Mouse (Mus musculus): Measurements from ENCODE around the gene Ppp1r9a.
"Not testable (repeated sequence)": the region's sequence is repeated elsewhere in the genome, so short reads cannot be mapped to it uniquely, and the experiment has no call there.

The Ppp1r9a gene

DNA sequence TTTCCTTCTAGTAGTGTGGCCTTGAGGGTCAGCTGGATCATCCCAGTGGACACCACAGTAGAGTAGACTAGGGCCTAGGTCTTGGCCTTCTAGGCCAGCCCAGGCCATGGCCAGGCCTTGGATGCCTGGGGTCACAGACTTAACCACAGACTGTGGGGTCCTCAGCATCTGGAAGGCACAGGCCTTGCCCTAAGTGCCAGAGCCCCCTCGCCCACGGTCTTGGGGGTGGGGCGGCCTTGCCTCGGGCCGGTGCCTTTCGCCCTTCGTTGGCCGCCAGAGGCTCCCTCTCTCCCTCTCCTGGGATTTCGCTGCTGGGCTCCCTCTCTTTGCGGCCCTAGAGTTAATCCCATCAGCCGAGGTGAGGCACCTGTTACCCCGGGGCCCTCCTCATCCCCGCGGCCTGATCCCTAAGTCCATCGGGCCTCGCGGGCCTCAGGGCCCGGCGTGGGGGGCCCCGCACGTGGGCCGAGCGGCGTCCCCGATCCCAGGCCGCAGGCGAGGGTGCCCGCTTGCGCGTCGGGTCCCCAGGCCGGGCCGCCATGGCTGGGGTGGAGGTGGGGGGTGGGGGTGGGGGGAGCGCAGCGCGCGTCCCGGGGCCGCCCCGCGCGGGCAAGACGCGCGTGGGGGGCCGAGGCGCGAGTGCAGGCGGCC lies at the start of gene Ppp1r9a:
Gene Ppp1r9a (plus strand): TSS at position 244 of the 651 bp plus-strand sequence.
- DNase-seq (ENCODE audit: low read depth, low spot score): peak; percentile 72

DNA sequence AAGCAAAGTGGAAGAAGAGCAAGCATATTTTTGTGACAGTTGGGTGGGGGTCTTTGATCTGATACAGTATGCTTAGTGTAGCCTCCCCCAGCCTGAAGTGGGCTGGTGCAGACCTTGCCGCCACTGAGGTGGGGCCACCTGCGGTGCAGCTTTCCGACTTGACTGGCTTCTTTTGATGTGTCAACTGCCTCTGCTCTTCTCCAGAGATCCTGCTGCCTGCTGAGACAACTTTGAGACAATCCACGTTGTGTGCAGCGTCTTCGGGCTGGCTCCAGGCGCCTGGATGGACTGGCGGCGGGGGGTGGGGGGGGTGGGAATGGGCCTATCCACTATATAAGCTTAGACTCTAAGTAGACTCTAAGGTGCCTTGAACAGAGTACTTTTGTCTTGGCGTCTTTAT lies 47.5 kb upstream of the Ppp1r9a start:
- DNase-seq (ENCODE audit: low read depth, low spot score): no peak

DNA sequence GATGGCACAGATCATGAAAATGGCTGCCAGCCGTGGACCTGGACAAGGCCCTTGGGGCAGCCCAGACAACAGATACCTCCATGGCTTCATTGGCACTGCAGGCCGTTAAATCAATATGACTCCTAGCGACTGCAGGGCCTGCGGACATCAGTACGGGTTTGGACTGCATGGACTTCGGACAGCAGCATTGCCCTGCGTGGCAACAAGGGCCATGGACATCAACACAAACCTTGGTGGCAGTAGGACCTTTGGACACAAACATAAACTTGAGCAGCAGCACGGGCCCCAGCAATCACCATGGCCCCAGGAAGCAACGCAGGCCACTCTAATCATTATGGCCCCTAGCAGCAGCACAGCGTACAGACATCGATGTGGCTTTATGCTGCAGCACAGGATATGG lies 45.8 kb upstream of the Ppp1r9a start:
- DNase-seq (ENCODE audit: low read depth, low spot score): no peak

DNA sequence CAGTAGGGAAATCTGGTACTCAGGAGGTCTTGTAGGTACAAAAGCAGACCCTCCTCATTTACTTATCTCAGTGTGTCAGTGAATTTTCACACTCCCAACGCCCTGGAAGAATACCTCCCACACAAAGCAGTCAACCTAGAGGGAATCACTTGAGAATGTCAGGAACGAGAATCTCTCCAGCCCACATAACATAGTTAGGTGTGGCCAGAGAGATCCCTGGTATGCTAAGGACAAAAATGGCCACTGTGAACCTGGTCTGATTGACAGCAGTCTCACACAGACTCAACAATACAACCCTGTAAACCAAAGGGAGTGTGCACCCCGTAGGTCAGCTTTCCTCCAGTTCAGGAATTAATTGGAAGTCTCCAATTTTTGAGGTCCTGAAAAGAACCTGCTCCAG lies 18.4 kb upstream of the Ppp1r9a start:
- no peak for DNase-seq (ENCODE audit: low read depth, low spot score)

DNA sequence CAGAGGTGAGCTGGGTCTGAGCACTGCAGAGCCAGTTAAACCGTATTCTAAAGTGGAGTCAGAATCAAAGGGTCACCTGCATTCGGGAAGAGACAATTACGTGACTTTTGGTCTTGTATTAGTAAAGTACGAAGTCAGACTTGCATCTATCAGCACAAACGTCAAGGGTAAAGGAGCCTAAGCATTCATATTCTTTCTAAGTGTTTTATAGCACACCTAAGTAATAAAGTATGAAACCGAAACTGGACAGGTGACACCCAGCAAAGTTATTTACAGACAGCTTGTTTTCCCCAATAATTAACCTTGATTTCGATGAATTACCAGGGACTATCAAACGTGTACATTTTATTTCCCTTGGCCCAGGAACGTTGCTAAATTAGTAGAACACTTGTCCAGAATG lies 13.2 kb upstream of the Ppp1r9a start:
- DNase-seq (ENCODE audit: low read depth, low spot score): no peak

DNA sequence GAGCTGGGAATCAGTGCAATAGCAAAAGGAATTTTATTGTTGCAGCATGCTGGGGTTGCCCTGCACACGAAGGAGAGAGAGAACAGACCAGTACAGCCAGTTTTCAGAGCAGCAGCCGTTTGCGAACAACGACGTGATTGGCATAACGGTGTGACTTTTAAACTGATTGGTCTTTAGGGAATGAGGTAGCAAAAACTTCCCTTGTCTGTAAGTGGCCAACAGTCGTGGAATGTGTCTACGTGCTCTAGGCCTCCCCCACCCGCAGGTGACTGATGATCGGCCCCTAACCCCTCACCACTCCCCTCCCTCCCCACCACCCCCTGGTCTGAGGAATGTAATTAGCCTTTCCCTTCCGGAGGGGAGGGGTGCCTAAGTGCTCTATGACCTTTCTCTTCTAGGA lies 10.3 kb upstream of the Ppp1r9a start:
- no peak for DNase-seq (ENCODE audit: low read depth, low spot score)

DNA sequence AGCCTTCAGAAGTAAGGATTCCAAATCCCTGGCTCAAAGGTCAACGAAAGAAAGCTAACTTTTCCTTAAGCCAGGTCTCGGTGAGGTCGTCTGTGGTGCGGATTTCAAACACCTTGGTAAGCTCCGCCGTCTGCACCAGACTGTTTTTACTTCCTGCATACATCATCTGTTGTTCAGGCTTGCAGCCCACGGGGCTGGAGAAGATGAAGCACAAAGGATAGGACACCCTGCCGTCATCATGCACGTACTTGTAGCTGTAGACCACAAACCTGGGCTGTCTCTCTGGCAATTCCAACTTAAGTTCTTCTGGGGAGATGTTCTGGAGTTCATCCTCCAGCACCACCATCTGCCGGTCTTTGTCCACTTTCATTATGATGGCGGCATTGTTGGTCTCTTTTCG lies 9.4 kb upstream of the Ppp1r9a start:
- DNase-seq (ENCODE audit: low read depth, low spot score): not testable (repeated sequence)

DNA sequence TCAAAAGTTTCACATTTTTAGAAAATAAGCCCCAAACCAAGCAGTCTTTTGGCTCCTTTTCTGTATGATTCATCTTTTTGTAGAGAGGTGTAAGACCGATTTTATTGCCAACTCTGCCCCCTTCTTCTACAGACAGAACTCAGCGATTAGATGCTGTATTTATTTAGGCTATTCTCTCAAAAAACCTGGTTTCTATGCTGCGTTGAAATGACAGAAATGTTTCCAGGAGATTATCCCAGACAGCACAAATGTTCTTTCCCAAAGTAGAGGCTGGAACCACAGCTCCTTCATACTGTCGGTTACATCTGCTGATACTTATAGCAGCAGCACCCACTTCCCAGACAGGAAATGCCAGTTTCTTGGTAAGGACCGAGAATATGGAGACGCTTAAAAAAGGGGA lies 2.8 kb upstream of the Ppp1r9a start:
- DNase-seq (ENCODE audit: low read depth, low spot score): peak; percentile 77

DNA sequence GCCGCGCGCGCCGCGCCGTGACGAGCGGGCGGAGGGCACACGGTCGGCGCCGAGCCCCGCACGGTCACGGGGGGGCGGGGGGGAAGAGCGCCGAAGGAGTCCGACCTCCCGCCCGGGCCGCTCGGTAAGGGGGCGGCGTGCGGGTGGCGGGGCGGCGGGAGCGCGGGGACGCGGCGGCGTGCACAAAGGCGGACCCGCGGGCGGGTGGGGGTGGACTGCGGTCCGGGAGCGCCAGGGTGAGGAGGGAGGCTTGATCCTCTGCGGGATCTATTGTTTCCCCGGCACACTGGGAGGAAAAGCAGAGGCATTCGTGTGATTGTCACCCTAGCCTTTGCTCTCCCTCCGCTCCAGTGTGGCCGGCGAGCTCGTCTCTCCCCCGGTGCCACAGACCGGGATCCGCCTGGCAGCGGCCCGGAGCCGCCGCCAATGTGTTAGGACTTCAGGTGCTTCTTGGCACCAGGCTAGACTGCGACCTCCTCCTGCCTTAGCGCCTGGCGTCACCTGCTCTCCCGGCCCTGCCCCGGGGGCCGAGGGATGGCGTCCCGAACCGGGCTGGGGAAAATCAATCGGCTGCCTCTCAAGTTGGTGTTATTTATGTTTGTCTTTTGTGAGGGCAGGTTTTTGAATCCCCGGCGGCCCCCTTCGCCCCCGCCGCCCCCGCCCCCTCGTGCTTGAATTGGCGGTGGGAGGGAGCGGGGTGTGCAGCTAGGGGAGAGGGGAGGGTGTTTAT lies 773 bp downstream of the Ppp1r9a start:
- peak; percentile 73 for DNase-seq (ENCODE audit: low read depth, low spot score)

DNA sequence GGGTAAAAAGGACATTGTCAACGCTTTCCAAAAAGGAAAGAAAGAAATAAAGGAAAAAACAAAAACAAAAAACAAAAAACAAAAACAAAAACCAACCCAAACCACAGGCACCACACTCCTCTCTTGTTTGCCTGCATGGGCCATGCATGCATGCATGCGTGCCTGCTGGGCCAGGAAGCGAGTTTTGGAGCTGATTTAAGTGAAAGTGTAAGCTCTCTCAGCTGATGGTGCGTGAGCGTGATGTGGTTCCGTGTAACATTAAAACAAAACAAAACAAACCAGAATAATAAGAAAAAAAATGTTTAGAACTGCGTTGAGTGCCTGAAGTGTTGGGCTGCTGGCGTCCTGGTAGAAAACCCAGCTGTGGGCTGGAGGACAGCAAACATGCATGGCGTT lies 1.3 kb downstream of the Ppp1r9a start:
- DNase-seq (ENCODE audit: low read depth, low spot score): peak; percentile 61

DNA sequence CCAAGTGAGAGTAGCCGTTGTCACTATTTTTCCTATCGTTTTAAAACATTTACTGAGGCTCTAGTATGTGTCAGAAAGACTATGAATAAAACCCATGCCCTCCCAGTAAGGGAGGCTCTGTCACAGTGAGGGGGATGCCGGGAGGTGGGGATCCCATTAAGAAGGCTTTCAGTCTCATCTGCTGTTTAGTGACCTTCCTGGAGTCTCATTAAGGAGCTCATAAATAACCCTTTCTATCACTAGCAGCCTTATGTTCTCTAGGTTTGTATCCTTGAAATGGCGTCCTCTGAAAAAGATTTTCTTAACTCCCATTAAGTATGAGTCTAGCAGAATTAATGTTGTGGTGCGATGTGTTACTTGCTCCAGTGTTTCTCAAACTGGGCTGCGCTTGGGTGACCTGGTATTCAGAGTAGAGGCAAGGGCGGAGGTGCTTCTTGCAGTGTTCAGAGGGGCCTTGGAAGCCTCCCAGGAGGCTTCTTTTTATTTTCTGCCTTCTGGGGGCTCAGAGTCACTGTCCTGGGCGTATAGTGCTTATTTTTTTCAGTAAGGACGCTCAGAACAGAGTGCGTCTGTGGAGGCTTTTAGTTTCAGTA lies 7.4 kb downstream of the Ppp1r9a start:
- no peak for DNase-seq (ENCODE audit: low read depth, low spot score)

DNA sequence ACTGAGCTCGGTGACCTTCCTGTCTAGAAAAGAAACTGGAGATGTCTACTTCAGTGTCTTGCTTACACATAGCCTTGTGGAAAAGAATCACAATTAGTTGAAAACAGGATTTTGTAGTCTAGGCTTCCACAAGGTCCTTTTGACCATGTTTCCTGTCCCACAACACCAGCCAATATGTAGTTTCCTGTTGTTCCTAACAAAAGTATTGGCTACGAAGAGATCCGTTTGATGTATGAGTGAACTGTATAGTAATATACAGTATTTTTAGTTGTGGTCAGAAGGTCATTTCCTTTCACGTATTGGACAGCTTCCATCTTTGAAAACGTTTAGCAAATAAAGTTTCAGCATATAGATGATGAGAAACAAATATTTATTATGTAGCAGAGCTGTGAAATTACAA lies 15.8 kb downstream of the Ppp1r9a start:
- DNase-seq (ENCODE audit: low read depth, low spot score): no peak

DNA sequence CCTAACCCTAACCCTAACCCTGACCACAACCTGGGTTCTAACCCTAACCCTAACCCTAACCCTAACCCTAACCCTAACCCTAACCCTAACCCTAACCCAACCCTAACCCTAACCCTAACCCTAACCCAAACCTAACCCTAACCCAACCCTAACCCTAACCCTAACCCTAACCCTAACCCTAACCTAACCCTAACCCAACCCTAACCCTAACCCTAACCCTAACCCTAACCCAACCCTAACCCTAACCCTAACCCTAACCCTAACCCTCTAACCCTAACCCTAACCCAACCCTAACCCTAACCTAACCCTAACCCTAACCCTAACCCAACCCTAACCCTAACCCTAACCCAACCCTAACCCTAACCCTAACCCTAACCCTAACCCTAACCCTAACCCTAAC lies 21.1 kb downstream of the Ppp1r9a start:
- DNase-seq (ENCODE audit: low read depth, low spot score): not testable (repeated sequence)

DNA sequence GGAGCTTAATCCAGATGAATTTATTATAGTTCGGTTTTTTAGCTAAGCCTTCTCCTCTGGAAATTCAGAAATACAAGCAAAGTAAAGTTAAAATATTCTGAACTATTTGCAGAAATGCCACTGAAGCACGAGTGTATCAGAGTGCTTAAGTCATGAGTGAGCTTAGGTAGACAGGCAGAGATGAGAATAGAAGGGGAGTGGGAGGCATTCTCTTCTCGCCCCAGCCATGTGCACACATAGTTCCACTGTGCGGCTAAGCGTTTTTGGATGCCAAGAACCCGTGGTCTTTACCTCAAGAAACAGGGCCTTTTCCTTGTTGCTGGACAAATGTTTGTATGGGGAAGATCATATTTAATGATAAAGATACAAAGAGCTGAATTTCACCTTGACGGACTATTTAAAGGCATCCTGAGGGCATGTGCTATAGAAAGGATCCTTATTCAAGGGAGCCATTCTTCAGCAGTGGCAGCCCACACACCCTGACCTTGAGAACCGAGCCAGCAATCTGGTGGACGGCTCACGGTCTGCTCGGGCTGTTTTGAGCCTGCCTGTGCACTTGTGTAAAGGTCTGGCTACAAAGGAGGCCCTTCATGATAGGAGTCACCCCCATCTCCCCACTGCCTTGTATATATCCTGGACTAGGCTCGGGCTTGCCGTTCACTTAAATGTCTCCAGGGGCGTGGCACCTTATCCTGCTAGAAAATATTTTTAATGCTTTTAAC lies 23.4 kb downstream of the Ppp1r9a start:
- DNase-seq (ENCODE audit: low read depth, low spot score): peak; percentile 80

DNA sequence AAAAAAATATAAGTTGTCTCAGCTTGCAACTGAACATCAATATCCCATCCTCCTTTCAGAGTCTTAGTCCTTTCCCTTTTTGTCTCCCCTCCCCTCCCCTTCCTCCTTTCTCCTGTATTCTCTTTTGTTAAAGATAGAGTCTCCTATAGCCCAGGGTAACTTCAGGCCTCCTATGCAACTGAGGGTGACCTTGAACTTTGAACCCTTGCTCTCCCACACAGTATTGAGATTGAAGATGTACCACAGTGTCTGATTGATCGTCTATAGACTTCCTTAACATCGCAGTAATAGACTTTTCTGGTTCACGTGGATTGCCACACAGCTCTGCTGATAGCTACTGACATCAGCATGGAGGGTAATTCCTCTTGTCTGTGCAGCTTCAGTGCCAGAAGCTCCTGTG lies 27.6 kb downstream of the Ppp1r9a start:
- DNase-seq (ENCODE audit: low read depth, low spot score): peak; percentile 31

DNA sequence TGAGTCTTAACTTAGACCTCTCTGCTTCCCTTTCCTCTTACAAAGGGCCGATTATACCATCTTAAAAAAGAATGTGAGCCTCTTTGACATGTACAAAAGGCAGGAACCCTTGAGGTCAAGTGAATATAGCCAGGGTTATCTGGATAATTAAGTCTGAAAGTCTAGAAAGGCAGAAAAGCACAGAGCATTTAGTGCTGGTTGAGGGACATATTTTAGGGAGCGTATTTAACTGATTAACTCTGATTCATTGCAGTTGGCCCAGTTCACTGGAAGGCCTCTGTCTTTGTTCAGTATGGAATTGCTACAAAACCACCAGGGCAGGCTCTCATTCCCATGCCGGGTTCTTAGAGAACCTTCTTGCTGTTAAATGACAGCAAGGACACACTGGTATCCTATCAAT lies 36.2 kb downstream of the Ppp1r9a start:
- no peak for DNase-seq (ENCODE audit: low read depth, low spot score)

DNA sequence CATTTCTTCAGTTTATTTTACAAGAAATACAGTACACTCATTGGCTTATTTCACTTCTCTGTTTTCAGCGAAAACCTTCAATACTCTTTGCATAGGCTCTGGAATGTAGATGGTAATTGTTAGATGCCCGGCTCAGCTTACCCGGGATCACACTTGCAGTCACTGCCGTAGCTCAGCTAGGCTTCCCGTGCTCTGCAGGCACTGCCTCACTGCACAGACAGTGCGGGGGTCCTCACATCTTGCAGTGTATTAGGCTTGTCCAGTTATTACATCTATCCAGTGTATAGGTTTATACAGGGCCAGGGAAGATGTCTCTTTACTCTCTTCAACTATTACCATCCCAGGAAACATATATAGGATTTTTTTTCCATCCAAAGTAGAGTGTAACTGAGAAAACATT lies 37.4 kb downstream of the Ppp1r9a start:
- DNase-seq (ENCODE audit: low read depth, low spot score): no peak

DNA sequence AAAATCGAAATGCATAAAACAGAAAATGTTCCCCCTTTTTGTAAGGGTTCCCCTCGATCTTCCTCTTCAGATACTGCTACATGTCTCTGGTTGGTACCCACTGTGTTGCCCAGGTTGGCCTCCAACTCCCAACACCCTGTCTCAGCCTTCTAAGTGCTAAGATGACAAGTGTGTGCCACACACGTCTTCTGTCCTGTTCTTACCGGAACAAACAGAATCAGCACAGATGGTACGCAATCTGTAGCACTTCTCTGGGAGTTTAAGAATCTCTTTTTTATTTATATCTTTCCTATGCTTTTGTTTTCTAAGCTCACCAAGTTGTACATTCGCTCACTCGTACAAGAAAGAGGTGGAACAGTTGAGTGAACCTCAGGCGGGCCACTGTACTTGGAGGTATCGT lies 37.9 kb downstream of the Ppp1r9a start:
- peak; percentile 84 for DNase-seq (ENCODE audit: low read depth, low spot score)

DNA sequence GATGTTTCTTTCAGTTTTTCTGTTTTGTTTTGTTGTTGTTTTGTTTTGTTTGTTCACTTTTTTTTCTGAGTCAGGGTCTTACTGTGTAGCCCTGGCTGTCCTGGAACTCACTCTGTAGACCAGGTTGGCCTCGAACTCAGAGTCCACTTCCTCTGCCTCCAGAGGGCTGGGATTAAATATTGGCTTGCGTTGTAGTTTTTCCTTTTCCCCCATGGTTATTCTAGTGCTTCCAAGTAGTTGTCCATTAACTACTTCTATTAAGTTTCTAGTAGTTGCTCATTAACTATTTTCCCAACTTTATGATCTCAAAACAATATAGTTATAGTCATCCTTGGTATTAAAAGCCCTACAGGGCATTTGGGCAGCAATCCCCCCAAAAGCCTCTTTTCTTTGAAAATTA lies 41.1 kb downstream of the Ppp1r9a start:
- DNase-seq (ENCODE audit: low read depth, low spot score): no peak

DNA sequence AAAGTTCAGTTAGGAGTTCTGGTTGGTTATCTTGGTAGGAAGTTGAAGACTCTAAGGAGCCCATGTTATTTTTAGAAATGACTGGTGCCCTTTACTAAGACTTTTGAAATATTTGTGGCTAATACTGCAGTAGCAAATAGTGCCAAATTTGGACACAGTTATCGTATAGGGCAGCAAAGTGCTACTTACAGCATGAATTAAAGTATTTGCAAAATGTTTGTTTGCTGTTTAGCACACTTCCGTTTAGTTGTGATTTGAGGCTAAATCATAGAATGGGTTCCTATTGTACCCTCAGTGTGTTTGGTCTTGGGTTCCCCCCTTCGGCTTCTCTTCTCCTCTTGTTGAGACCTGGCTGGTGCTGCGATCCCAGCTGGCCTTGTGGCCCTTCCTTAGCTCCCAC lies 45.3 kb downstream of the Ppp1r9a start:
- no peak for DNase-seq (ENCODE audit: low read depth, low spot score)

DNA sequence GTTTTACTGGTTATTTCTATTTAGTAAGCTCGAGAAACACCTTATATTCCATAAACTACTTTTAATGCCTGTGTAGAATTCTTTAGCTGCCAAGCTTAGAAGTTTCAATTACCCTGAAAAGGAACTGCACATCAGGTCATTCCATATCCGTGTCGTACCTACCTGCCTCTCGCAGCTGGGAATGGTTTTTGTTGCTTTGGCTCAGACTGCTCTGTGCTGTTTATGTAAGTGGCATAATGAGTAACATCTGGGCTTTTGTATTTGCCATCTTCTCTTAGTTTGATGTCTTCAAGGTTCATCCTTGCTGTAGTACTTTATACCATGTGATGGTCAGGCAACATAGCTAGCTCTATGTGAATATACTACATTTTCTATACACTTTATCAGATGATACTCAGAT lies 47.0 kb downstream of the Ppp1r9a start:
- no peak for DNase-seq (ENCODE audit: low read depth, low spot score)

DNA sequence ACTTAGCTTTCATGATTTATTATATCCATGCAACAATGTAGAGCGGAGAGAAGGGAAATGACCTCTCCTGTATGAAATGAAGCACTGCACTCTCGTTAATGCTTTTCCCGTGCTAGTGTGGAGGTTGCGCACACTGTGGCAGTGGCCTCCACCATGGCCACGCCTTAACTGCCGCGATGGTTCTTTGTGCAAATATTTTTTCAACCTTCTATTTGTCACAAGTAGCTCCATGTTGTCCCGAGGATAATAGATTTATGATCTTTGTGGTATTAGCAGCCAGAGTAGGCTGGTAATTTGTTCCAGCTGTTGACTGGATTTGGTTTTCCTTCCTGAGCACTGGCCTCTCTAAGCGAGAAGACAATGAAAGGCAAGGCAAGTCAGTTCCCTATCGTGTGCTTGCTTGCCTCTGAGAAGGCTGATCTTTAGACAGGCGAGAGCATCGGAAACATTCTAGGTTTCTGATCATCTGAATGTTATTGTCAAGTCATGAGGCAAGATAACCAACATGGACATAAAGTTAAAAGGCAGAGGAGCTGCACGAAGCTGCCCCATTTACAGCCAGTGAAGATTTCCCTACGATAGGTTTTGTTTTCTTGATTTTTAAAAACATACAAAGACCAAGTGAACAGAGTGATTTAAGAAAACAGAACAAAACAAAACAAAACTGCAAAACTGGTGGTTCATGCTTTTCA lies 50.5 kb downstream of the Ppp1r9a start:
- DNase-seq (ENCODE audit: low read depth, low spot score): no peak
